Mouse (Mus musculus): Measurements from ENCODE around the gene Pttg1.

The Pttg1 gene

DNA sequence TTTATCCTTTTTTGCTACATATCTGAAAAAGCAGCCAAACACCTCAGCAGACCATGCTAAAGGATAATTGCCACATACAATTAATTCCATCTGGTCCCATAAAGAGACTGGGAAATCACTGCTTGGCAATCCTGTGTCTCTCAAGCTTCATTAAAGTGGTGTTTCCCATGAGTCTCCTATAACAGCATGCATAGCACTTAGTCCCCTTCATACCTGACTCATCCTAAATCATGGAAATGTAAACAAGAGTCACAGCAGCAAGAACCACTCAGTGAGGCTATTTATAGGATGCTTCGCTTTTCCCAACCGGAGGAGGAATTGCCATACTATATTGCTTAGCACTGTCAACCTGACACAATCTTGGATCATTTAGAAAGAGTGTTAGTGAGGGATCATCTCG, 52.7 kb downstream of the Pttg1 start:
- no peak for DNase-seq

DNA sequence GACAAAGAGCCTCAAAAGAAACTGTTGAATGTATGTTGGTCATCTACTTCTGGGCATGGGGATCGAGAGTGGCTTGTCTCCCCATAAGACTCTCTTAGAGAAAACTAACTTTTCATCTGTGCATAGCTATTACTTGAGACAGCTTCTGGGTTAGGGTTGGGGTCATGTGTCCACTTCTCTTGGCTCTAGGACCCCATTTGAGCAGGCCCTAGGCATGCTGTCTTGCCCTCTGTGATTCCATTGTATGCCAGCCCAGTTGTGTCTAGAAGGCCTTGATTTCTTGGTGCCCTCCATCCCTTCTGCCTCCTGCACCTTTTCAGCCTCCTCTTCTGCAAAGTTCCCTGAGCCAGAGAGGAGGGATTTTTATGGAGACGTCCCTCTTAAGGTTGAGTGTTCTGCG, 54.2 kb downstream of the Pttg1 start:
- DNase-seq: no peak

All from kidney, postnatal 4 days (tissue).